Mouse (Mus musculus): ENCODE results near the gene Ikzf1.

DNA sequence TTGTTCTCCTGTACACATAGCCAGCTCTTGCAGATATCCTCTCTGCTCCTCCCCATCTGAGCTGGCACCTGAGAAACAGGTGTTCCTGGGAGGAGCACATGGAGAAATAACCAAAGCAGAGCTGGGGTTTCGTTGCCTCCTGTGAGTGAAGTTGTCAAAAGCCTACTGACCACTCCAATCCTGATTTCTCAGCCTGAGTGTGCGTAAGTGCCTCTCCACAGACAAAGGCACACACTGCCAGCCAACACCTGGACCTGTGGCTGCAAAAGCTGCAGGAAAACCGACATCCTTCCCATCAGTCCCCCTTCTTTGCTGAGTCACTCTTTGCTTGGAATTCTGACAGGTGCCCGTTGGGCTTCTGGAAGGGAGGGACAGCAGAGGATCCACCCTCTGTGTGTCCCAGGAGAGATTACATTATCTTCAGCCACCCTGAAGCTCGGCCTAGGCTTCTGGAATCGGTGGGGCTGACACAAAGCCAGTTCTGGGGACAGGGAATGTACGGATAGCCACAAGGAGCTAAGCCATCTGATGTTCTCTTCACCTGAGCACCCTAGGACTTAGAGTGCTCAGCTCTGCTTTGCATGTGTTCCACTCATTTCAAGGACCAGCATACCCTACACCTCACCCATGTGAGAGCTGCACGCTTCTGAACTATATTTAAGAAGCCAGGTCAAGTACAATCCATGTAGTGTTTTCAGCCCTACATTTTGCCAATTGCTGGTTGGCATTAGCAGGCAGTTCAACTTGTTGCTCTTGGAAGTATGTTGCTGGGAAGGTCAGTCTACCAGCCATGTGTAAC is 48.4 kb downstream of the Ikzf1 start:
- no peak for TF ChIP-seq POLR2A (IDR thresholded peaks at IDR 0.05; ENCODE audit: extremely low read depth, insufficient read depth, low read length)
- no peak for TF ChIP-seq CTCF (IDR thresholded peaks at IDR 0.05; ENCODE audit: low read depth, low read length)

All from liver, adult 2 months (tissue).